Mouse (Mus musculus): ENCODE measurements around the gene 4930595D18Rik.

DNA sequence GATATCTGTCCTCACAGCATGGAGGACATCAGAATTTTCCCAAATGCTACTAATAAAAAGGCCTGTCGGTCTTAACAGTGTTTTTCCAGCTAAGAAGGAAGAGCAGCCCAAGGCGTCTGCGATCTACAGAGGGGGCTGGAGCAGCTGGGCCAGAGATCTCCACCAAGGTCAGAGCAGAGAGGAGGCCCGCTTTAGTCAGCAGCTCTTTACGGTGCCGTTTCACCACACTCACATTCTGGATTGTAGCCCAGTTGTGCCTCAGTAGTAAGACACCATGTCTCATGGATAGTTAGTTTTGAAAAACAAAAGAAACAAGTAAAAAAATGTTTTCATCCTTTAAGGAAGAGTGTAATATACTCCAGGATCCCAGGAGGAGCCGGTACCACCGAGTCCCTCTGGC lies 73.1 kb downstream of the 4930595D18Rik start:
- TF ChIP-seq CTCF (IDR thresholded peaks at IDR 0.05; ENCODE audit: control insufficient read depth, insufficient read depth, low read length) (no peak), POLR2A (IDR thresholded peaks at IDR 0.05; ENCODE audit: borderline replicate concordance, control insufficient read depth, low read depth, low read length) (no peak)

All from bone marrow, adult 2 months (tissue).